Mouse (Mus musculus) splenic B cell, adult 2 months (primary cell): Measurements from ENCODE around the gene Zbtb38.

ENCODE experiments used
- DNase-seq: peaks from one replicate; pipeline ENCODE4 v3.0.0-alpha.2; 2011; ENCODE audit warnings: low read depth, low spot score
- H3K27me3 ChIP-seq: 2 replicates; pipeline ENCODE4 v1.6.1; 2012; ENCODE audit warnings: mild to moderate bottlenecking, low read length, moderate library complexity, mixed read lengths; ENCODE audit not compliant: control insufficient read depth, poor library complexity, insufficient read depth, severe bottlenecking
- H3K36me3 ChIP-seq: 2 replicates; pipeline ENCODE4 v1.6.1; 2012; ENCODE audit warnings: mild to moderate bottlenecking, low read length, moderate library complexity, mixed read lengths; ENCODE audit not compliant: control insufficient read depth, poor library complexity, insufficient read depth, severe bottlenecking

Zbtb38 gene

DNA sequence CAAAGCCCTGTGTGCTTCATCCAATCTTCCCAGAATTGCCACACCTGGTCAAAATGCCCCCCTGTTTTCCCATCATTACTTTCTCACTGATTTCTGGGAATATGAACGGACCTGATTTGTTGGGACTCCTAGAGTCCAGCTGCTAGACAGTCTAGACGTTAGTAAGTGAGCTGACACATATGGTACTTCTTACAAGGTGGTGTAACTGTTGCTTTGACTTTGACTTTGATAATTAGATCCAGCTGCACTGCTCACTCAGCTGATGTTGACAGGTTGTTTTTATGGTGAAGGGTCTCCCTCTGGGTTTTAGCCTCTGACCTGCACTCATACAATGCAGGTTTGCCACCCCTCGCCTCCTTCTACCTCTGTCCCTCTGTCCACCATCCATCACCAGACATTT is 17.8 kb upstream of the Zbtb38 start:
- DNase-seq, result no peak
- no peaks in the 10 kb centered on the region for H3K27me3 ChIP-seq
- no peaks in the 10 kb centered on the region; the same call in 1 of the 2 replicates for H3K36me3 ChIP-seq

GRCm38 (mm10) chr9:96769651-96770050 is 17.0 kb upstream of the Zbtb38 start:
- no peak for DNase-seq
- H3K36me3 ChIP-seq, result no peaks in the 10 kb centered on the region; the same call in 1 of the 2 replicates
- H3K27me3 ChIP-seq, result no peaks in the 10 kb centered on the region

- DNase-seq, result no peak
- H3K36me3 ChIP-seq, result no peaks in the 10 kb centered on the region; the same call in 1 of the 2 replicates
These were observed 15.2 kb upstream of the Zbtb38 start for GRCm38 (mm10) chr9:96767874-96768273.

DNA sequence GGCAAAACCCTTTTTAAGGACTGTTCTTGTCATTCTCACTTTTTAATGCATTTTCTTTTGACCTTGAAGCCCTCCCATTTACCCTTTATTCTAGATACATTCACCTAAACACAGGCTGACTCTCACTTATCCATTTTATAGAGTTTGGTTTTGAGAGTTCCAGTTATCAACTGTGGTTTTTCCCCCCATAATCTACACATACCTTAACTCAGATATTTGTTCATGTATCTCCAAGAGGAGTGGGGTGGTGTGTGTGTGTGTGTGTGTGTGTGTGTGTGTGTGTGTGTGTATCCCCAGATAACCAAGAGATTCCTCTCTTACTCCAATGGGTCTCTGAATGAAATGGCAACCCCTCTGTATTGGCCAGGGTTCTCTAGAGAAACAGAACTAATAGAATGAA is 13.4 kb upstream of the Zbtb38 start:
- H3K27me3 ChIP-seq, result no peaks in the 10 kb centered on the region
- no peak for DNase-seq
- H3K36me3 ChIP-seq, result no peaks in the 10 kb centered on the region; the same call in 1 of the 2 replicates

More at GRCm38 (mm10) chr9:96767874-96768273, 15.2 kb upstream of the Zbtb38 start:
- no peaks in the 10 kb centered on the region for H3K27me3 ChIP-seq

GRCm38 (mm10) chr9:96765410-96765809 is 12.8 kb upstream of the Zbtb38 start:
- DNase-seq, result peak; percentile 73
- Histone ChIP-seq H3K36me3 (no peaks in the 10 kb centered on the region; the same call in 1 of the 2 replicates), H3K27me3 (no peaks in the 10 kb centered on the region)

DNA sequence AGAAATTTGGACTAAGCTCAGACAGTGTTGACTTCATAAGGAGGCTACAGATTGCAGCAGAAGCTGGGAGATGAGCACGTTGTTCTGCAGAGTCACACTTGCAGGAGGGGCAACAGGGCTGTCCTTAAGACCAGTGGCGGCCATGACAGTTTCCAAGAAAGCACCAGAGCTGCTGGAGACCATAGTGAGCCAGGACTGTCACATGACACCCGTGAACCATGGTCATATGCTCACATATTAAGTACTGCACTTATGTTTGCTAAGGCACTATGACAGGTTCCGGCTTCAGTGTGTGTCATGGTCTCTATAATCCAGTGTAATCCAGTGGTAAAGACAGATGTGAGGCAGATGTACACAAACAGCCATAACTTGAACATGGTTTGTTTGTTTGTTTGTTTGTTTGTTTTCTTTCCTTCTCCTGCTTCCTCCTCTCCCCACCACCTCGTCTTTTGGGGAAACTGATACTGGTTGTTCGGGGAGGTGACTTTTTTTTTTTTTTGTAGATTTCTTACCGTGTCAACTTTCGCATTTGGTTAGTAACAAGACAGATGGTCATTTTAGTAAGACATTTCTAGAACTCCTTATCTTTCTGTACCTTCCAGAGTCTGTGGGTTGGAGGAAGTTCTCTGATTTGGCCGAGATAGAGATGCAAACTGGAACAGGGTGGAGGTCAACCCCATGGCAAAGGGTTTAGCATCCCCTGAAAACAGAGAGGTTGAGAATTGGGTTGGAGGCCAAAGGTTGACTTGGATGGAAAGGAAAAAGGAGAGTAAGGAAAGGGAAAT is 11.4 kb upstream of the Zbtb38 start:
- no peak for DNase-seq

DNA sequence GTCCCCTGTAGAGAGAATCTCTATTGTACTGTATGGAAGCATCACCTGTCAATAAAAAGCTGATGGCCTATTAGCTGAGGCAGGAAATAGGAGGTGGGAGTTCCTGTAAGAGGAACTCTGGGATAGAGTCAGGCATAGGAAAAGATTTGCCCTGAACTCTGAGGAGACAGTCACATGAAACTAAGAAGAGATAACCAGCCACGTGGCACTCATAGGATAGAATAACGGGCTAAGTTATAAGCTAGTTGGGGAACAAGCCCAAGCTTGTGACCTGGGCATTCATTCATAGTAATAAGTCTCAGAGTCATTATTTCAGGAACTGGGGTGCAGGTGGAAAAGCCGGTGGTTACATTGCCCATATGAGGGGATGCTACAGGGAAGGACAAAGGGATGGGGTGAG is 10.4 kb upstream of the Zbtb38 start:
- Histone ChIP-seq H3K27me3 (no peaks in the 10 kb centered on the region), H3K36me3 (no peaks in the 10 kb centered on the region)
- no peak for DNase-seq

More for the DNA sequence above, 11.4 kb upstream of the Zbtb38 start:
- Histone ChIP-seq H3K36me3 (no peaks in the 10 kb centered on the region; the same call in 1 of the 2 replicates), H3K27me3 (no peaks in the 10 kb centered on the region)

GRCm38 (mm10) chr9:96758749-96759597 is 6.3 kb upstream of the Zbtb38 start:
- DNase-seq, result peak; percentile 90
- no peaks in the 10 kb centered on the region for H3K27me3 ChIP-seq
- no peaks in the 10 kb centered on the region for H3K36me3 ChIP-seq

DNA sequence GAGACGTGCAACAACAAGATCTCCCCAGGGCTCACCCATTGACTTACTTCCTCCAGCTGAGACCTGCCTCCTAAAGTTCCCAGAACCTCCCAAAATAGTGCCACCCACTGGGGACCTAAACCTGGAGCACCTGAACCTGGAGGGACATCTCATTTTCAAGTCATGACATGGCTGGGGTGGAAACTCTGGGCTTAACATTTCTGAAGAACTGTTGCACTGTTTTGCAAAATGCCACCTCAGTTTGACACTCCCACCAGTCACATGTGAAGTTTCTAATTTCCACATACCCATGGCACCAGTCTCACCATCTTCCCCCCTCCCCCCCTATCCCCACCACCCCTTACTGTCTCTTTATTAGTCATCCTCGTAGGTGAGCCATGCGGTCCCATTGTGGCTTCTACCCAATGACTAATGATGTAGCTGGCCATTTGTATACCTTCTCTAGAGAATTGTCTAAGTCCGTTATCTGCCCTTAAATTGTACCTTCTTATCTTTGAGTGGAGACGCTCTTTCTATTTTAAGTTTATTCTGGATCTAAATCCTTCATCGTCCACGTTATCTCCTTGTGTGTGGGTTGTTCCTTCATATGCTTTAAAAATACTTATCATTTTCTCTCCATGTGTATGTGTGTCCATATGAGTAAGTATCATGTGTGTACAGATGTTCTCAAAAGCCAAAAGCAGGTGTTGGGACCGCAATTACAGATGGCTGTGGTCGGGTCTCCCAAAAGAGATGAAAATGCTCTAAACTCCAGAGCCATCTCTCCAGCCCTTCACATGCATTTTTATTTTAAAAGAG is 4.2 kb upstream of the Zbtb38 start:
- DNase-seq, result no peak
- H3K36me3 ChIP-seq, result no peaks in the 10 kb centered on the region
- no peaks in the 10 kb centered on the region for H3K27me3 ChIP-seq

DNA sequence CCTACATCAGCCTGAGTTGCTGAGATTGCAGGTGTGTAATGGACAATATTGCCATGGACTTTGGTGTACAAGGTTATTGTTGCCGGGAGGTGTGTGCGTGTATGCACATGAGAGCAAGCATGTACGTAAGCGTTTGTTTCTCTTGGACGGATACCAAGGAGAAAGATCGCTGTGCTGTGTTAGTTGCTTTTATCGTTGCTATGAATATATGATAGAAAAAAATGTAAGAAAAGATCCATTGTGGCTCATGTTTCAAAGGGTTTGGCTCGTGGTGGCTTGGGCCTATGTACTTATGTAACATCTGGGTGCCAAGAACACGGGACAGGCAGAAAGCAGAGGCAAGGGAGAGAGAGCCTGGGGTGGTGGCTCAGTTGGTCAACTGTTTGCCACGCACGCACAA is 3.1 kb upstream of the Zbtb38 start:
- DNase-seq, result no peak
- no peaks in the 10 kb centered on the region for H3K36me3 ChIP-seq
- no peaks in the 10 kb centered on the region for H3K27me3 ChIP-seq

- Histone ChIP-seq H3K36me3 (no peaks in the 10 kb centered on the region), H3K27me3 (no peaks in the 10 kb centered on the region)
- no peak for DNase-seq
These were observed 2.0 kb upstream of the Zbtb38 start for GRCm38 (mm10) chr9:96754625-96754969.

DNA sequence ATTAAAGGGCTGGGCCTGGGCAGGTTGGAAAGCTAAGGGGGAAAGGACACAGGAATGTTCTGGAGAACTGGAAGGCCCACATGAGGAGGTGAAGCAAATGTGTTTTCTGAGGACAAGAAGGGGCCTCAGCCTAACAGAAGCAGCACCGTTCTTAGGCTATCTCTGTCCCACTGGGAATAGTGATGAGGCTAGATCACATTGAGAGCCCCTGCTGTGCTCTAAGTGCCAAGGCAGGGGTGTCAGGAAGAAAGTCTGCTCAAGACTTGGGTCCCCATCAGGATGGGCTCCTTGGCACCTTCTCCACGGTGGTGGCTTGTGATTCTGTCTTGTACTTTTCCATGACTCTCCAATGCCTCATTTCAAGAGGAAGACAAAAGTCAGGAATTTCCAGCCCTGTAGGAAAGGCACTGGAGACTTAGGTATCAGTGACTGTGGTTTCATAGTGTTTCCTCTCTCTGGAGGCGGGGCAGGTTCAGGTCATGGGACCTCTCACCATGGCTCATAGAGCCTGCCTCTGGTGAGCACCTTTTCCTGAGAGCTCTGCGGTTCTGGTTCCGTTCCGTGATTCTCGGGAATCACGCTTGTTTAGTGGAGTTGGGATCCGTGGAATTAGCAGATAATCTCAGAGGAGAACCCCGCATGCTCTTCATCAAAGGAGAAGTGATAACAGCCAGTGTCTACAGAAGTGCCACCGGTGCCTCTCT is 1.4 kb upstream of the Zbtb38 start:
- peak; percentile 62 for DNase-seq
- Histone ChIP-seq H3K27me3 (no peaks in the 10 kb centered on the region), H3K36me3 (no peaks in the 10 kb centered on the region)

GRCm38 (mm10) chr9:96753392-96753791 is 761 bp upstream of the Zbtb38 start:
- H3K27me3 ChIP-seq, result no peaks in the 10 kb centered on the region
- DNase-seq, result peak; percentile 26
- H3K36me3 ChIP-seq, result no peaks in the 10 kb centered on the region
